Mouse (Mus musculus): ENCODE data around the gene Gm30083. TPM values are rescaled to one million over a fixed set of nuclear protein-coding genes. Genes with fewer than 3 reads are reported as not detected.

The Gm30083 gene
- total RNA-seq, 2 experiments from 2014 or later, result not detected

- peak; percentile 58 to 70 for DNase-seq (ENCODE audit: low spot score in 2 of 2)
Observed at GRCm38 (mm10) chr14:33959341-33959740, 55.6 kb downstream of the Gm30083 start.

- no peak for DNase-seq (ENCODE audit: low spot score in 2 of 2)
Observed at GRCm38 (mm10) chr14:33958841-33959240, 56.1 kb downstream of the Gm30083 start.

- no peak for DNase-seq (ENCODE audit: low spot score in 2 of 2)
Observed at GRCm38 (mm10) chr14:33958186-33958585, 56.8 kb downstream of the Gm30083 start.

GRCm38 (mm10) chr14:33956055-33956454 lies 58.9 kb downstream of the Gm30083 start:
- no peak for DNase-seq (ENCODE audit: low spot score in 2 of 2)

GRCm38 (mm10) chr14:33953761-33954160 lies 61.2 kb downstream of the Gm30083 start, which contains the start of gene Rbp3:
Rbp3 (plus strand) TSS chr14:33954003.
- DNase-seq (ENCODE audit: low spot score in 2 of 2), result no peak

GRCm38 (mm10) chr14:33952233-33952981 lies 62.6 kb downstream of the Gm30083 start:
- no peak for DNase-seq (ENCODE audit: low spot score in 2 of 2)

GRCm38 (mm10) chr14:33946125-33946524 lies 68.9 kb downstream of the Gm30083 start:
- no peak for DNase-seq (ENCODE audit: low spot score in 2 of 2)

GRCm38 (mm10) chr14:33942222-33942621 lies 72.8 kb downstream of the Gm30083 start:
- DNase-seq (ENCODE audit: low spot score in 2 of 2), result no peak

GRCm38 (mm10) chr14:33940739-33941138 lies 74.2 kb downstream of the Gm30083 start, which contains the start of gene Gdf2:
Gdf2 (plus strand) TSS chr14:33941039.
- no peak for DNase-seq (ENCODE audit: low spot score in 2 of 2)

- peak; percentile 75 to 84 for DNase-seq (ENCODE audit: low spot score in 2 of 2)
Observed at GRCm38 (mm10) chr14:33939117-33939516, 75.9 kb downstream of the Gm30083 start.

Other genes starting within 250 kb of the Gm30083 start
- gene Gdf10, start 91.6 kb downstream of the Gm30083 start, total RNA-seq (2021), result 1 to 10 TPM; 9.3 TPM
- gene Gdf2, start 74.1 kb downstream of the Gm30083 start, total RNA-seq (2021), result not detected
- under 1 TPM; 0.09 to 0.10 TPM for gene Rbp3, start 61.2 kb downstream of the Gm30083 start, total RNA-seq (2021)
- gene Zfp488, start 36.4 kb downstream of the Gm30083 start, total RNA-seq (2021), result 10 to 100 TPM in 1 of 2 experiments, 1 to 10 TPM in 1; 9.7 to 10.6 TPM
- not detected for gene Gm5460, start 1.6 kb upstream of the Gm30083 start, total RNA-seq (2021)
- gene Antxrl, start 37.5 kb upstream of the Gm30083 start, total RNA-seq (2021), result not detected
- gene Anxa8, start 70.8 kb upstream of the Gm30083 start, total RNA-seq (2021), result under 1 TPM; 0.41 to 0.58 TPM
- gene A630023A22Rik, start 87.6 kb upstream of the Gm30083 start, total RNA-seq (2021), result not detected
- gene Npy4r, start 137.3 kb upstream of the Gm30083 start, total RNA-seq (2021), result under 1 TPM in 1 of 2 experiments, not detected in 1; 0.10 TPM
- 1 to 10 TPM; 2.7 to 7.0 TPM for gene Gprin2, start 186.5 kb upstream of the Gm30083 start, total RNA-seq (2021)
- gene Syt15, start 204.4 kb upstream of the Gm30083 start, total RNA-seq (2021), result 1 to 10 TPM; 1.1 to 1.7 TPM

Measured in layer of hippocampus, postnatal 14 days (tissue).